Mouse (Mus musculus) cerebellum, postnatal 14 days (tissue): ENCODE results near the gene Med13.
"Not testable (repeated sequence)": the region's sequence is repeated elsewhere in the genome, so short reads cannot be mapped to it uniquely, and the experiment has no call there.

Source experiments
- DNase-seq, 2 experiments: peaks; one replicate each; pipeline ENCODE4 v3.0.0; 2021; ENCODE audit warnings: mixed read lengths in 2 of 2

Gene Med13

DNA sequence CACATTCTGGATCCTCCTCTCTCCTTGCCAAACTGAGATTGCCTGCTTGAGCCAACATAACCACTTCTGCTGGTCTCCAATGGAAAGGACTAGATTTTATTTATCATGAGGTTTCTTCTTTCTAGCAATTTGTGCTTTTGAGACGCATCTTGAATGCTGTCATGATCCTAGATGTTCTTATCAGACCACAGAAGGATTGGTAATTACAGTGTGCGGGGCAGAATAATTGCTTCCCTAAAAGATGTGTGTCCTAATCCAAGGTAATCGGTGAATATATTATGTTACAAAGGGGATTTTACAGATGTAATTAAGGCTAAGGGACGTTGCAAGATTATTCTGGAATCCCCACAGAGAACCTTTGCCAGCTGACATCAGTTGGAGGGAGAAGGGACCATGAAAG, 21.6 kb upstream of the Med13 start:
- DNase-seq = no peak

DNA sequence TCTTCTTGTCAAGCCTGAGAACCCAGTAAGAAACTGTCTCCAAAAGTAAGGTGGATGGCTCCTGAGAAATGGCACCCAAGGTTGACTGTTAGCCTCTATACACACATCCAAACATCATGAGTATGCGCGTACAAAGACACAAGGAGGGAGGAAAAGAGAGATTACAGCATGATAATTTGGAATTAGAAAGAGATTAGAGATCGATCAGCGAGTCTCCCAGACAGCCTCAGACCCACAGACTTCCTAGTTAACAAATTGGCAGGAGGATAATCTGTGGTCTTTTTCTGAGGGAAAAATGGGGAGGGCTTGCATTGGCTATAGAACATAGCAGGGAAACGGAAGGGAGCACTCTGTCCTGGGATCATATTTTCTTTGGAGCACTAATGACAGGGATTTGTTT, 20.4 kb upstream of the Med13 start:
- no peak for DNase-seq

DNA sequence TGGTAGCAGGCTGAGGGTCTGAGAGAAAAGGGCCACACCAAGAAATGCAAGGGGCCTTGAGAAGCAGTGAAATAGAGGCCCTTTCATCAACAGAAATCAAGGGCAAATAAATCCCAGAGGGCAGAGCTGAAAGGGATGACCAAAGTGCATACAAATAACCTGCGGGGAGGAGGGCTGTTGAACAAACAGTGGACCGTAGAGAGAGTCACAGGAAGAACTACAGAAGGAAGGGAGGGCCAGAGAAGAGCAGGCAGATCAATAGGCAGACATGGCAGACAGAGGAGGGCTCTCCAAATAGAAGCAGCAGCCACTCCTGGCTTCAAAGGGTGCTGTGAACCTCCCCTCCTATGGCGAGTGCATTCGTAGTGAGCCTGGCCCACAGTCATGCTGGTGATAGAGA, 19.3 kb upstream of the Med13 start:
- no peak for DNase-seq

DNA sequence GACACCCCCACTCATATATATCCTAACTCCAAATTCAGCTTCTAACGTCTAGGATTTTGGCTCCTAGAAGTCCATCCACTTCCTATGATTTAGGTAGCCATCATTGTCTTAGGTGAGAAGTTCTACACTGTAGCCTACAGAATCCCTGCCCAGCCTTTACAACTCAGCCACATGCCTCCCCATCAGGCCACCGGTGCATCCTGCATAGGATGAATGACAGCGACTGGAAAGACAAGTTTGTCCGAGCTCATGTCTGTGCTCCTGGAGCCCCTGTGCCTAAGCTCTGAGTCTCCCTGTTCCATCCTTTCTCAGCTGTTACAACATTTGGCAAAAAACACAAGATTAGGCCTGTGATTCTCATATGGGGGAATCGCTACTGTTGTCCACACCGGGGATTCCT, 17.7 kb upstream of the Med13 start:
- DNase-seq = no peak

DNA sequence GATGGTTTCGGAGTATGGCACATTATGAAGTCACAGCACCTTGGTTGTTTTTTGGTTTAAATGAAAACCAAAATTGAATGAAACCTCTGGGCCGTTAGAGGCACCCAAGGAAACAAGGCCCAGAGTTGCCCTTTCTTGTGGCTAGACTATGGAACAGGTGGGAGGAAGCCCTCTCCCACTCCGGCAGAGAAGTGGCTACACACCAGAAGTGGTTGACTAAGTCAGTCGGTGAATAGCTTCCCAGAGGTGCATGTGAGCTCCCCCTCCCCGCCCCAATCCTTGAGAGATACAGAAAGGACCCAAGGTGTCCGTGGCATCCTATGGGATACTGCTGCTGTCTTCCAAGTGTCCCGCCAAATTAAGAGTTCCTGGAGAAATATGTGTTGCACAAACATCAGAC, 13.9 kb upstream of the Med13 start:
- DNase-seq = no peak

DNA sequence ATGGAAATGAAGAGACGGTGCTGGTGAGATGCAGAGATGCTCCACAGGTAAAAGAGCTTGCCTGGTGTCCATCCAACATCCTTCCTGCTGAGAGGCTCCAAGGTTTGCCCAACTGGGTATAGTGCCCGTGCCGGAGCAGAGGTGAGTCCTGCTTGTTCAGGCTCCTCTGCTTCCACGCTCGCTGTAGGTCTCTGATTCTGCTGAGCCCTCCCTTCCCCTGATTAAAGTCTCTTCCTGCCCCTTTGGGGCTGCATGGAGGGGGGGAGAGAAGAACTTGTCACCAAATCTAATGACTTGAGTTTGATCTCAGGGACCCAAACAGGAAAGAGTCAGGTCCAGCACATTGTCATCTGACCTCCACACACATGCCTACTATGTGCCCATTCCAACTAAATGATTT, 12.5 kb upstream of the Med13 start:
- no peak for DNase-seq

DNA sequence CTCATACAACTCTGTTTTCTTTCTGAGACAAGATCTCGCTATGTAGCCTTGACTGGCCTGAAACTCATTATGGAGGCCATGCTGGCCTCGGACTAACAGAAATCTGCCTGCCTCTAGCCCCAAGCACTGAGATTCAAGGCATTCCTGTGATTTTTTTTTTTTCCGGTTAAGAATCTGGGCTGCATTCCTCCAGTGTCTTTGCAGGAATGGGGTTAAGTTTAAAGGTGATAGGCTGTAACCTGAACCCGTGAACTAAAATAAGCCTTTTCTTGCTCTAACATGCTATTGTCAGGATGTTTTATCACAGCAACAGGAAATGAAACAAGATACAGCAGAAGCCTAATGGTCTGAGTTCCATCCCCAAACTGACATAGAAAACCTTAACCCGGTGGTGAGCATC, 11.6 kb upstream of the Med13 start:
- DNase-seq = no peak

DNA sequence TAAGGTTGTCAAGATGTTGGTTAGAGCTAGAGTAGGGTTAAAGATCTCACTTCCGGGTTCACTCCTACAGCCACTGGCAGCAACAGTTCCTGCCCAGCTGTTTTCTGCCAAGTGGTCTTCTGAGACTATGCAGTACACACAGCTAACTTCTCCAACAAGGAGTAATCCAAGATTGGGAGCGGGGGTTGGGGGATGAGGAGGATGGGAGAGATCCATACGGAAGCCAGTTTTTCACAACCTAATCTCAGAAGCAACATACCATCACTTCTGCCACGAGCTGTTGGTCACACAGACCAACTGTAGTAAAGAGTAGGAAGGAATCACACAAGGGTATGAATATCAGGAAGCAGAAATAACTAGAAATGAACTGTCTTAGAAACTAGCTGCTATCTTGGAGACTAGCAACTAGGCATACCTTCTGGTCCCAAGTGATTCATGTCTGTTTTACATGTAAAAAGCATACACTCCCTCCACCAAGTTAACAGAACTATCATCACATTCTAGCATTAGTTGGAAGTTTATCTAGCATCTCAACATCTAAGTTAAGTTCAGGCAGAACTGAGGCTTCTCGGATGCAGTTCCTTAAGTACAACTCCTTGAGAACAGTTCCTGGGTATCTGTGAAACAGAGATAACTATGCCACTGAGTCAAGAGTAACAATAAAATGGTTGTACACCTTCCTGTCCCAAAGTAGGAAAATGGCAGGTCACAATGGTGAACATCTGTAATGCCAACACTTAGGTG, 7.5 kb upstream of the Med13 start:
- DNase-seq = no peak

DNA sequence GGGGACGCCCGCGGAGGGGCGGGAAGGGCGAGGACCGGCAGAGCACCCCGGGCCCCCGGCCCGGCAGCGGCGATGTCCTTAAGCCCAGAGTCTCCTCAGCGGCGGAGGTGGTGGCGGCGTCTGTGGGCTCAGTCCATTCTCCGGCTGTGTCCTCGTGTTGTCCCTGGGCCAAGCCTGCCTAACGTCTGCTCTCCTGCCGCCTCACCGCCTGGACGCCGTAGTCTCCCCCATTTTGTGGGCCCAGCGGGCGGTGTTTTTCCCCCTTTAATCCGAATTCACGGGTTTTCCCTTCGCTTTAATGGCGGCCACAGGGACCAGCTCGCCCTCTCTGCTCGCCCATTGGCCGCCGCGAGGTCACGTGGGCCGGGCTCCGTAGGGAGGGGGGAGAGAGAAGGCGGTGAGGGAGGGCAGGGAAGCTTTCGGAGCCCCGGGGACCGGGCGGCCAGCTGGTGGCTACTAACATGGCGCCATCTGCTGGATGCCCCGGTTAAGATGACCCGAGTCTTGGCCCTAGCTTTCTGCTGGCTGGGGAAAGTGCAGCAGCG, 654 bp upstream of the Med13 start:
- peak; percentile 99 to 100 for DNase-seq

DNA sequence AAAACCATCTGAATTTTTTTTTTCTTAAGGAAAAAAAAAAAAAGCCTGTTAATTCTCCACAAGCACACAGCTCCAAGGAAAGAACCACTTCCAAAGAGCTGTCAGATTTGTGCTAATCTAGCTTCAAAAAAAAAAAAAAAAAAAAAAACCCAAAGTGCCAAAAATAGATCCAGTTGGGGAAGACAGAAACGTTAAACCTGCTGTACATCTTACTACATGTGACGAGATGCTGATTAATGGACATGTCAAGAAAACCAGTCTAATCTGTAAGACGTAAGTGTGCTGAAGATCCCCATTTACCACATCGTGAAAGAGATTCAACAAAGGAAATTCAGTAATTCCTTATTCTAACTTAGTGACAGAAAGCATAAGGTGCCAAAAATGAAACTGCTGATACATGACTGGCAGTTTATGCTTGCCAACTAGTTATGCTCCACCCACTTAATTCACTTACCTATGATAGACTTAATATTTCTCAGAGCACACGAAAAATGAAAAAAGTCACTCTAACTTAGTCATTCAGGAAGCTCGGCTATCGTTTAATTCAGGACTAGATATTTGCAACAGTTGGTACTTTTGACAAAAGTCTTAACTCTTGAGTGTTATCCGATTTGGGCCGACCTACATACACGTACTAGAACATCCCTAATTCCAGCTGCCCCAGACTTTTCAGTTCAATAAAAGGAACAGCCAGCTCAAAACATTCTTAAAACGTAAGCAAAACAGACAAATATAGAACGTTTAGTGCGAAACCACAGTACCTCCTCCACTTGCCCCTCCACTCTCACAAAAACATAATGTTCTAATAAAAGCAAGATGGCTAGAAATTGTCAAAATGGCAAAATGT, 1.2 kb downstream of the Med13 start:
- no peak for DNase-seq

DNA sequence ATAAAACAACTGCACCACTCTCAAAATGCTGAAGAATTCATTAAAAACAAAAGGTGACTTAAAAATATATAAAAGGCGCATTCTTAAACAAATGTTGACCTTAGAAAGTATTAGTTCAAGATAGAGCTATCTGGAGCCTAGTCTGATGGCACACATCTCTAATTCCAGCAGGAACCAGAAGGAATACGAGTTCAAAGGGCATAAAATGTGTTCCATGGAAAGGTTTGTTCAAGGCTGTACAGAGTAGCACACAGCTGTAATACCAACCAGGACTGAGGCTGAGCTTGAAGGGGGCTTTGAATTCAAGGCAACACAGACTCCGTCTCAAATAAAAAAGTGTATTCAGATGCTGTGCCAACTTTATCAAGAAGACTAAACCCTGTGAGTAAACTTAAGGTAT, 3.8 kb downstream of the Med13 start:
- DNase-seq = no peak

DNA sequence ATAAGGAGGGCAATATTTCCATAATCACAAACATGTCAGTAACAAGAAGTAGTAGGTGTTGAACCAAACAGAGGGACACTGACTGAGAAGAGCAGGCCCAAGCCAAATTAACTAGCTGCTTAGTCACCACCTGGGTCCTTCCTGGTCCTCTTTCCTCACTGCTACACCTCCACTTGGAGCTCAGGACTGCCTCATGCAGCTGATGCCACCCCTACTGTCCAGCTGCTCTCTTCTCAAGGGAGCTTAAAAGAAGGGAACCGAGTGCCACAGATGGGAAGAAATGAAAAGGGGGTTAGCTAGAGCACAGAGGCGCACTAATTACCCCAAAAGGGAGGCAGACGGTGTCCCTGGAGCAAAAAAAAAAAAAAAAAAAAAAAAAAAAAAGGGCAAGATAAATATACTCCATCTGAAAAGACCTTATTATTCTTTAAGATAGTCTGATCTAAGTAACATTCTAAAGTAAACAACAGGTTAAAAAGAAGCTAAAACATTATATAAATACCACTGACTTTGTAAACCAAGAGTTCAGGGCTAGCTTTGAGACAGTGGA, 5.6 kb downstream of the Med13 start:
- DNase-seq = peak; percentile 6 to 13

DNA sequence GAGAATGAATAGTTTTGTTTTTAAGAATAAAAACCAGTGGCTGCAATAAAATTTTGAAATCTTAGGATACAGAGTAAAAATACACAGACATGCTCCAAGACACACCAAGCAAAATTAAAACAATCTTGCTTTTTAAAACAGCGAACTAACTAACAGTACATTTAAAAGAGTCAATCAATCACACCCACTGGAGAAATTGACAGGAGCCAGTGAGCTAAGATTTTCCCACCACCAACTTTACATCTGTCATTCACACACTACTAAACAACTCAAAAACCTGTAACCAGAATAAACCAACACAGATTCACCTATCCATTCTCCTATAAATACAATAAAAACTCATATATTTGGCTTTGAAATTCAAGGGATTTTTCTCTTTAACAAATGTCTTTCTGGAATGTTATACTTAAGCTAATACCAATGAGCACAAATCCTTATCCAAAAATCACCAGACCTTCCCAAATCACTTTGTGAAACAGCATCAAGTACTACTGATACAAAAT, 6.7 kb downstream of the Med13 start:
- DNase-seq = no peak

DNA sequence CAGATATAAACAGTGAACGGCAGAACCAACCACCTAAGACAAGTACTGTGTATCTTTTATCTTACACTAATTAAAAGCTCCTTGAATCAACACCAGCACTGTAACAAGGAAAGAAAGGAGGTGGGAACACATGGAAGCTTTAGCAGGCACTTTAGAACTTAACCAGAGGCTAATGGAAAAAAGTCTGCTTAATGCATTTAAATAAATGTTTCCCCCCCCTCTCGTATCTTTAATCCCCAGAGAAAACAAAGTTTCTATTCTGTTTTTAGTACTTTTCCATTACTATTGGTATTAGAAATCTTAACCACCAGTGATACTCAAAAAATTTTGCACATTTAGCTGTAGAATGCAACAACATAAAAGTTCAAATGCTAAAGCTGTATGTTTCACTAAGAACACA, 8.1 kb downstream of the Med13 start:
- DNase-seq = no peak

DNA sequence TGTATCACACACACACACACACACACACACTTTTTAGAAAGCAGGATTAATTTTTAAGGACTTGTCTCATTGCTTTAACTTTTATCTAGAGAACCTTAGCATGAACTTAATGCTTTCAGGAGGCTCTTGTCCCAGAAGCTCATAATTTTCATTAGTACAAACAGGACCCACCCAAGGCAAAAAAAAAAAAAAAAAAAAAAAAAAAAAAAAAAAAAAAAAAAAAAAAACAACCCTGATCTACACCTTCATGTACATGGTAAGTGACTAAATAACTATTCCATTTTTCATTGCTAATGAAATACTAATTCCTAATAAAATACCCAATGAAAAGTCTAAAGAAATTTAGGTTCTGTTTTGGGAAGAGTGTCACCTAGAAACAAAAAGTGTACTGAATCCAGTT, 8.5 kb downstream of the Med13 start:
- DNase-seq = no peak

DNA sequence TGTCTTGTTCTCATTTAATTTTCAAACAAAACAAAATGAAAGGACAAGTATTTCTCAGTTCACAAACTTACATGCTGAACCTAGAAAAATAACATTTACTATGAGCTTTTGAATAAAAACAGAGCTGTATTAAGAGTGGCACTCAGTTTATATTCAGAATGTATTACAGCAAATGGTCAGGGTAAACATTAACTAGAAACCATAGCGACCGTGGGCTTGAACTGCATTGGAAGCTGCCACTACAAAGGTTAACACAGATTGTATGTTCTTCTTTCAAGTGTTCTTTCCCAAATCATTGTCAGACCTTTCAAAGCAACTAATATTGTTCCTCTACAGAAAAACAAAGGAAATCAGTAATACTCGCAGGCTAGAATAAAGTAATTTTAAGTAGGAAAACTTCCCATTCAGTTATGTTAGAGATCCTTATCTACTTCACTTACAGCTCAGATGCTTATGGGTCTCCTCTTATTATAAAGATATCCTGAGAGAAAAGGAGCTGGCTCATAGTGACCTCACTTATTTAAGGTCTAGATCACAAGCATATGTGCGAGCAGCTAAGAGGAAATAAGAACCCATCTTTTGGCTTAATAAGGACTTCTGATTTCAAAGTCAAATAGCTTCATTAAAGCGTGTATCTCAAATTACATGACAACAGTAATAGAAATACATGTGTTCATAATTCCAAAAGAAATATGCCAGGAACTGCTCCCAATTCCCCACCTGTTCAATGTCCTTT, 9.8 kb downstream of the Med13 start:
- DNase-seq = no peak

DNA sequence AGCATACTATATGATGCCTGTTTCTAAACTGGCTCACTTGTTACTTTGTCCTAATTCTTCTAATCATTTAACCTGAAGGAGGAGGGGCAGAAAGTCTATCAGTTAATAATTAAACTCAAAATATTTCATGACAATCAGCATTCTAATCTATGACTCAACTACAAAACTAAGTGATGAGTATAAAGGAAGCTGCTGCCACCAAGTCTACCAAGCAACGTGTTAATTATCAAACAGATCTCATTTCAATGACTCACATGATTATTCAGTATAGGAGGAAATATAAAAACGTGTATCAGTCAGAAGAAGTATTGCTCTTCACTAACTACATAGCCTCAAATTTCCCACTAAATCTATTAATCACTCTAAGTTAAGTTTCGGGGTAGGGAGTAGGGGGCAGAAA, 10.9 kb downstream of the Med13 start:
- no peak for DNase-seq

DNA sequence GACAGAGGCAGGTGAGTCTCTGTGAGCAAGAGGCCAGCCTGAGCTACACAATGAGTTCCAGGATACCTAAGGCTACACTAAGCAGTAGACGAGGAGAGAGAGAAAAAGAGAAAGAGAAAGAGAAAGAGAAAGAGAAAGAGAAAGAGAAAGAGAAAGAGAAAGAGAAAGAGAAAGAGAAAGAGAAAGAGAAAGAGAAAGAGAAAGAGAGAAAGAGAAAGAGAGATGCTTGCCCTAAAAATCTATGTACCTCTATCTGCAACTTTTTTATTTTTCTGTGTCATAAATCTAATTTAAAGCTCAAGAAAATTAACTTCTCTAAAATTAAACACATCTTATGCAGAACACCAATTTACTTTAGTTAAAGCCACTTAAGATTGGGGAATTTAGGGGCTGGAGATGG, 12.5 kb downstream of the Med13 start:
- DNase-seq = not testable (repeated sequence)

DNA sequence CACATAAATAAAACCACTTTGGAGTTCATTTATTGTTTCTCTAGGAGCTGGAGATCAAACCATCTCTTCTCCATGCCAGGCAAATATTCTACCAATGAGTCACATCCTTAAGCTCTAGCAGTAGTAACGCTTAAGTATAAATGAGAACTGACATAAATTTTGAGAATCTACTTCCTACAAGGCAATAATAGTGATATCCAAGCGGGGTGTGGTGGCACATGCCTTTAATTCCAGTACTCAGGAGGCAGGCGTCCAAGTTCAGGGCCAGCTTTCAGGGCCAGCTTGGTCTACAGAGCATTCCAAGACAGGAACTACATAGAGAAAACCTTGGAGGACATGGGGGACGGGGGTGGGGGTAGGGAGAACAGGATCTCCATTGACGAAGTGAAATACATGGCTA, 33.2 kb downstream of the Med13 start:
- DNase-seq = no peak

DNA sequence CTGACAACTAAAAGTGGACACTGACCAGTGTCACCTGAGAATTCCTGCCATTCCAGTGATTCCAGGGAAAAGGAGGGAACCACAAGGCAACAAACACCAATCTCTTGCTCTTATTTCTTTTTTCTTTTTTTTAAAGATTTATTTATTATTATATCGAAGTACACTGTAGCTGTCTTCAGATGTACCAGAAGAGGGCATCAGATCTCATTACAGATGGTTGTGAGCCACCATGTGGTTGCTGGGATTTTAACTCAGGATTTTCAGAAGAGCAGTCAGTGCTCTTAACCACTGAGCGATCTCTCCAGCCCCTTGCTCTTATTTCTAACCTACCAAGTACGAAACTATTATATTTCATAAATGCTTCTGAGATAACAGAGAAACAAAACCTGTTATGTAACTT, 42.4 kb downstream of the Med13 start:
- not testable (repeated sequence) for DNase-seq

DNA sequence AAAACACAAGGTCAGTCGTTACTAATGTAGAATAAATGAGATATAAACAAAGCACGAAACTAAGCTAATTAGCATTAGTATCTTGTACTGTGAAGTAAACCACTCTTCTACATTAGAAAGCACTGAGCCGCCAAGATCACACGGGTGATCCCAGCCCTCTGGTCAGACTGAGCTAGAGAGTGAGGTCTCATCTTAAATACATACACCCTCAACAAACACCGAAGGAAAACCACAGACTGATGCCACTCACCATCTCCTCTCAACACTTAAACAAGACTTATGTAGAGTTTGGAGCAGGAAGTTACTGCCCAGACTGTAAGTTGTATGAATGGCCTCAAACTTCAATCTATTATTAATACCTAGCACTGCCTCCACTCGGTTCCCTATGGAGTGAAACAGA, 47.1 kb downstream of the Med13 start:
- DNase-seq = no peak

DNA sequence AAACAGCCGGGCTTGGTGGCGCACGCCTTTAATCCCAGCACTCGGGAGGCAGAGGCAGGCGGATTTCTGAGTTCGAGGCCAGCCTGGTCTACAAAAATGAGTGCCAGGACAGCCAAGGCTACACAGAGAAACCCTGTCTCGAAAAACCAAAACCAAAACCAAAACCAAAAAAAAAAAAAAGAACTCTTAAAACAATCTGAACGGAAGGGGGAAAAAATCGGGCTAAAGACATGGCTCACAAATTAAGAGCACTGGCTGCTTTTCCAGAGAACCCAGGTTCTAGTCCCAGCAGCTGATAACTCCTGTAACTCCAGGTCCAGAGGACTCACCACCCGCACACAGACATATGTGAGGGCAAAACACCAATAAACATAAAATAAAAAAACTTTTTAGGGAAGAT, 65.2 kb downstream of the Med13 start:
- DNase-seq = not testable (repeated sequence)

DNA sequence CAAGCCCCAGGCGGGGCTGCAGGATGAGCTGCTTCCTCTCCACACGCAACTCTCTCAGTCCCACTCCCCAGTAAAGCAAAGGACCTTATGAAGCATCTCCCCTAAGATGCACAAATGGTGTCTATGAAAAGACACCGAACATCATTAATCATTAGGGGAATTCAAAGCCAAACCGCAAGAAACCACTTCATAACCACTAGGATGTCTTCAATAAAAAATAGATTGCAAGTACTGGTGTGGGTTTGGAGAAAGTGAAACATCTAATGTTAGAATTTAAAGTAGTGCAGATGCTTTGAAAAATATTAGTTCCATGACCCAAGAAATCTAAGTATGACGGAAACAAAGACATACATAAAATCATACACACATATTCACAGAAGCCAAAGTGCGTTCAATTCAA, 65.7 kb downstream of the Med13 start:
- no peak for DNase-seq
